Mouse (Mus musculus): ENCODE measurements around the gene Diras2. TPM values are rescaled to one million over a fixed set of nuclear protein-coding genes. Genes with fewer than 3 reads are reported as not detected.

Diras2 gene
- polyA plus RNA-seq, 1 experiment from 2014 or later: 0.18 TPM

DNA sequence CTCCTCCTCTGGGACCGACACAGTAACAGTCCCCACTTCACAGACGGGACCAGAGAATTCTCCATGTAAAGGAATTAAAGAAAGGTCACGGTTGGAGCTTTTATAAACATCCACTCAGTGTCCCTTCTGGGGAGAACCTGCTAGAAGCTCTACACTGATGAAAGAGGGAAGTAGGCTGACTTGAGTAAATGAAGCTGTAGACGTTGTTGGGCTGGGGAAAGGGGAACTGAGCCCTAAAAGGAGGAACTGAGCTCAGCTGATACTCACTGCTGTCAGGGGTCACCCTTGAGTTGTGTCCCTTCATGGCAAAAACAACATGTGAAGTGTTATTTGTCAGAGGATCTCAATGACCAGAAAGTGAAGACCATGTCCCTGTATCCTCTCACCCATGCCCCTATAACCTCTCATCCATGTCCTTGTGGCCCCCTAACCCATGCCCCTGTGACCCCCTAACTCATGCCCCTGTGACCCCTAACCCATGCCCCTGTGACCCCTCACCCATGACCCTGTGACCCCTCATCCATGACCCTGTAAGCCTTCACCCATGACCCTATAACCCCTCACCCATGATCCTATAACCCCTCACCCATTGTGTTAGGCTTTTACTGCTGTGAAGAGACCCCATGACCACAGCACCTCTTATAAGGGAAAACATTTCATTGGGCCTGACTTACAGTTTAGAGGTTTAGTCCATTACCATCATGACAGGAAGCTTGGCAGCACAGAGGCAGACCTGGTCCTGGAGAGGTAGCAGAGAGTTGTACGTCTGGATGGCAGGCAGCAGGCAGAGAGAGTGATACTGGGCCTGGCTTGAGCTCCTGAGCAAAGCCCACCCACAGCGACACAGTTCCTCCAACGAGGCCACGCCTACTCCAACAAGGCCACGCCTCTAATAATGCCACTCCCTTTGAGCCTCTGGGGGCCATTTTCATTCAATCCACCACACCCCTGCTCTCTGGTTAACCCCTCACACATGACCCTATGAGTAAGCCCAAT is 41.7 kb upstream of the Diras2 start:
- no peak for ATAC-seq (ENCODE audit: low FRiP score, low TSS enrichment)
- H3K4me3 ChIP-seq (ENCODE audit: low read length): no peak overlapping the region
- H3K9ac ChIP-seq (ENCODE audit: low read depth, low read length): no peak overlapping the region
- no peaks in the 10 kb centered on the region for H3K9me3 ChIP-seq (ENCODE audit: control insufficient read depth, low read length)
- H3K4me1 ChIP-seq (ENCODE audit: control insufficient read depth, insufficient read depth, low read length): peaks cover 10% of the 10 kb centered on the region
- WGBS: 76% methylated on average over 9 of the region's 9 CpGs
- H3K4me2 ChIP-seq (replicated peaks; ENCODE audit: low read depth, low read length): no peak overlapping the region
- no peaks in the 10 kb centered on the region for H3K36me3 ChIP-seq (ENCODE audit: control insufficient read depth, insufficient read depth, low read length)
- H3K27me3 ChIP-seq (ENCODE audit: control insufficient read depth, insufficient read depth, low read length): no peaks in the 10 kb centered on the region
- H3K27ac ChIP-seq (ENCODE audit: low read depth, low read length): no peak overlapping the region

DNA sequence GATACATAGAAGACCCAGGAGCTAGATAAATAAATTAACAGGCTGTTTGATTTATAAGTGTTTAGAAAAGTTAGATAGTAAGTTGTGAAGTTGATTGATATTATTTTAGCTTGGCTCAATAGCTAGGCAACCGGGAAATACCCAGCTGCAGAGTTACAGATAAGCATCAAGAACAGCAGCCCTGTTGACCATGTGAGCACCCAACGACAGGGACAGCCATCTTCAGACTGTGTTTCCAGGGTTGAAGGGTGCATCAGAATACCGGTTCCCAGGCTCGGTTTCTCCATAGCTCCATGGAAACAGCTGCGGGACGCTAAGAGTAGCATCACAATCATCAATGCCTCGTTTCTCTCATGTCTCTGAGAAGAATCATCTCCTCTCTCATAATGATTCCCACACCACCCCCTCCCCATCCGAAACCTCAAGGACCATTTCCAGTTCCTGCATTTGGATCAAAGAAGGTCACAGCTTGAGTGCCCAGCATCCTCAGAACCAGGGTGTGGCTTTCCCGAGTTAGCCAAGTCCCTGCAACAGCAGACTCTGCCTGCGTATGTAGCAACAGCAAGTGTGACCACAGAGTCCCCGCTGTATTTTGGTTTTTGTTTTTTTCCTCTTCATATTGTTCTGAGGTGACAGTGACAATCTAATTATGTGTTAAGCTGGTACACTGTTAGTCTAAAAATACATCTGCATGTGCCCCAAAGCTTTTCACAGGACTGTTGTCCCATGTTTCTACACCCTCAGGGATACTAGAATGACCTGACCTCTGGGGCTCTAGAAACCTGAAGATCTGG is 40.7 kb upstream of the Diras2 start:
- no peak for ATAC-seq (ENCODE audit: low FRiP score, low TSS enrichment)
- H3K9ac ChIP-seq (ENCODE audit: low read depth, low read length): no peak overlapping the region
- H3K4me2 ChIP-seq (replicated peaks; ENCODE audit: low read depth, low read length): no peak overlapping the region
- H3K9me3 ChIP-seq (ENCODE audit: control insufficient read depth, low read length): no peaks in the 10 kb centered on the region
- H3K4me1 ChIP-seq (ENCODE audit: control insufficient read depth, insufficient read depth, low read length): peaks cover 3% of the 10 kb centered on the region; the same call in 1 of the 2 replicates
- no peaks in the 10 kb centered on the region for H3K27me3 ChIP-seq (ENCODE audit: control insufficient read depth, insufficient read depth, low read length)
- no peak overlapping the region for H3K4me3 ChIP-seq (ENCODE audit: low read length)
- WGBS: 78% methylated on average over 11 of the region's 11 CpGs
- H3K27ac ChIP-seq (ENCODE audit: low read depth, low read length): no peak overlapping the region
- no peaks in the 10 kb centered on the region for H3K36me3 ChIP-seq (ENCODE audit: control insufficient read depth, insufficient read depth, low read length)

DNA sequence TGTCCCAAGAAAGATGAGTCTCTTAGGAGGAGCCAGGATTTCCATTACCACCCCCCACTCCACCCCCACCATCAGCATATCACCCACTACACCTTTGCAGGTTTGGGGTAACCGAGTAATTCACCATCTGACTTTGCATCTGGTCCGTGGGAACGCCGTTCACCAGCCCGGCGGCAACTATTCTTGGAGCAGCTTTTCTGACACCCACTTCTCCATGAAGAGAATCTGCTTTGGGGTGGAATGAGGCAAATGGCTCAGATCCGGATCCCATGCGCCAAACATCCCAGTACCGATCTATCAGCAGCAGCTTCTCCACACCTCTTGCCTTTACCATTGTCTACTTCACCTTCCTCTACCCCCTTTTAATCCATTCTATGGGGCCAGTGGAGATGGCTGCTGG is 39.2 kb upstream of the Diras2 start:
- Histone ChIP-seq H3K4me1 (ENCODE audit: control insufficient read depth, insufficient read depth, low read length) (no peaks in the 10 kb centered on the region), H3K9ac (ENCODE audit: low read depth, low read length) (no peak overlapping the region), H3K27ac (ENCODE audit: low read depth, low read length) (no peak overlapping the region), H3K4me2 (replicated peaks; ENCODE audit: low read depth, low read length) (no peak overlapping the region), H3K27me3 (ENCODE audit: control insufficient read depth, insufficient read depth, low read length) (no peaks in the 10 kb centered on the region), H3K36me3 (ENCODE audit: control insufficient read depth, insufficient read depth, low read length) (no peaks in the 10 kb centered on the region), H3K4me3 (ENCODE audit: low read length) (no peak overlapping the region), H3K9me3 (ENCODE audit: control insufficient read depth, low read length) (no peaks in the 10 kb centered on the region)
- no peak for ATAC-seq (ENCODE audit: low FRiP score, low TSS enrichment)
- 94% methylated on average over 9 of the region's 9 CpGs for WGBS

DNA sequence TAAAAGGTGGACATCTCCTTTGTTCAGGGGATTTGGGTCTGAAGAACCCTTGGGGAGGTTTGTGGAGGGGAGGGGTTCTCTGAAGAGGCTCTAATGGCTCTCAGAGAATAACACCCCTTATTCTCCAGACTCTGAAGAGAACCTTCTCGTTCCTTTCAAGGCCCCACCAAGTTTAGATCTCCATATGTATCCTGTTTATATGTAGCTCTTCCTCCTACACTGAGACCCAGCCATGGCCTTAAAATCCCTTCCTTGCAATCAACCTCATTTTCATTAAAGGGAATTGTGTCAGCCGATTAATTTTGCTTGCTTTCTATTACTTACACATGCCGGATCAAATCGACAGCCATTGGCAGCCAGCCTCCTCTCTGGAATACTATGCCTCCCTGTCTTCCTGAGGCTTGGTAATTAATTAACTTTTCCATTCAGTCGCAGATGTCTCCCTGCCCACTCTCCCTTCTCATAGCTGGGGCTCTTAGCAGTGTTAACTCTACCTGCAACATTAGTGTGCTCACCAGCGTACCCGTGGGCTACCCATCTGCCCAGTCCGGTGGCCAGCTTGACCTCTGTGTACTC is 38.2 kb upstream of the Diras2 start:
- Histone ChIP-seq H3K9me3 (ENCODE audit: control insufficient read depth, low read length) (no peaks in the 10 kb centered on the region), H3K27ac (ENCODE audit: low read depth, low read length) (no peak overlapping the region), H3K4me1 (ENCODE audit: control insufficient read depth, insufficient read depth, low read length) (no peaks in the 10 kb centered on the region), H3K4me3 (ENCODE audit: low read length) (no peak overlapping the region), H3K4me2 (replicated peaks; ENCODE audit: low read depth, low read length) (no peak overlapping the region), H3K27me3 (ENCODE audit: control insufficient read depth, insufficient read depth, low read length) (no peaks in the 10 kb centered on the region), H3K9ac (ENCODE audit: low read depth, low read length) (no peak overlapping the region), H3K36me3 (ENCODE audit: control insufficient read depth, insufficient read depth, low read length) (no peaks in the 10 kb centered on the region)
- 65% methylated on average over 8 of the region's 8 CpGs for WGBS
- no peak for ATAC-seq (ENCODE audit: low FRiP score, low TSS enrichment)

DNA sequence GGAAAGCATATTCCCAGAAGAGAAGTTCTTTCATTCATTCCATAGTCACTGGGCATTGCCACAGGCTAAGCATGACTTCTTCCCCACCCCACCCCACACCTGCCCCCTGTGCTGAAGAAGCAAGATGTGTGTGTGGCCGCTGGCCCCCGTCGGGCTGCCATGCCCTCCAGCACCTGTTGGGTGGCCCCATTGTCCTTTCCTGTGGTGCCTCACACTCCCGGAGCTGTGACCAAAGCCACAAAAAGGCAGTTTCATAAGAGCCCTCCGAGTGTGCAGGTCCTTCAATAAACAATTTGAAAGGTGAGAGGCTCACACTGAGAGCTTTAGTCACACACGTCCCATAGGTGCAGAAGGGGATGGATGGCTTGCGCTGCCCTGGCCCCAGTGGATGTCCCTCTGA is 35.7 kb upstream of the Diras2 start:
- 69% methylated on average over 7 of the region's 7 CpGs for WGBS
- H3K27me3 ChIP-seq (ENCODE audit: control insufficient read depth, insufficient read depth, low read length): no peaks in the 10 kb centered on the region
- H3K4me1 ChIP-seq (ENCODE audit: control insufficient read depth, insufficient read depth, low read length): no peaks in the 10 kb centered on the region
- no peak overlapping the region for H3K9ac ChIP-seq (ENCODE audit: low read depth, low read length)
- H3K27ac ChIP-seq (ENCODE audit: low read depth, low read length): no peak overlapping the region
- no peaks in the 10 kb centered on the region for H3K9me3 ChIP-seq (ENCODE audit: control insufficient read depth, low read length)
- no peak for ATAC-seq (ENCODE audit: low FRiP score, low TSS enrichment)
- no peaks in the 10 kb centered on the region for H3K36me3 ChIP-seq (ENCODE audit: control insufficient read depth, insufficient read depth, low read length)
- H3K4me3 ChIP-seq (ENCODE audit: low read length): no peak overlapping the region
- no peak overlapping the region for H3K4me2 ChIP-seq (replicated peaks; ENCODE audit: low read depth, low read length)

DNA sequence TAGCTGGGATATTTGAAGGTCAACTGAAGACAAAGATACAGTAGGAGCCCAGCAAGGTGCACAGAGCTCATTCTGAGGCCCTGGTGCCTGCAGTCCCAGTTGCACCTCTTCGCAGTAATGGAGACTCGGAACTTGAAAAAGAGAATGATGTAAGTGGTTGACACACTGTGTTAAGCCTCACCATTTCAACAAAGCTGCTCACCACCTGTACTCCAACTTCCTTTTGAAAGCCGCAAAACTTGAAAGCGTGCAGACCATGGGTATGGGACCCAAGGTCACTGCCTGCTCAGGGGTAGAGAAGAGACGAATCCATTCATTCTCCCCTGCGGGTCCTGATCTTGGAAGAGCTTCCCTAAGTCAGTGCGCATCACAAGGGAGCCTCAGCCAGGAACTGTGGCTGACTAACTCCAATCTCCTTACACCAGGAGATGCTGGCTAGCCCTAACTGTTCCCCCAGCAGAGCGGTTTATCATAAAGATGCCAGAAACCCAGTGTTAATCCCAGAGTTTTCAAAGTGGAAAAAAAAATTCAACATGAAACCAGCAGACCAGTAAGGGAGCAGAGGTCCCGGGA is 35.2 kb upstream of the Diras2 start:
- no peak overlapping the region for H3K9ac ChIP-seq (ENCODE audit: low read depth, low read length)
- H3K9me3 ChIP-seq (ENCODE audit: control insufficient read depth, low read length): no peaks in the 10 kb centered on the region
- H3K36me3 ChIP-seq (ENCODE audit: control insufficient read depth, insufficient read depth, low read length): no peaks in the 10 kb centered on the region
- WGBS: 86% methylated on average over 9 of the region's 9 CpGs
- ATAC-seq (ENCODE audit: low FRiP score, low TSS enrichment): no peak
- H3K27me3 ChIP-seq (ENCODE audit: control insufficient read depth, insufficient read depth, low read length): no peaks in the 10 kb centered on the region
- H3K4me1 ChIP-seq (ENCODE audit: control insufficient read depth, insufficient read depth, low read length): no peaks in the 10 kb centered on the region
- no peak overlapping the region for H3K4me2 ChIP-seq (replicated peaks; ENCODE audit: low read depth, low read length)
- no peak overlapping the region for H3K27ac ChIP-seq (ENCODE audit: low read depth, low read length)
- H3K4me3 ChIP-seq (ENCODE audit: low read length): no peak overlapping the region

DNA sequence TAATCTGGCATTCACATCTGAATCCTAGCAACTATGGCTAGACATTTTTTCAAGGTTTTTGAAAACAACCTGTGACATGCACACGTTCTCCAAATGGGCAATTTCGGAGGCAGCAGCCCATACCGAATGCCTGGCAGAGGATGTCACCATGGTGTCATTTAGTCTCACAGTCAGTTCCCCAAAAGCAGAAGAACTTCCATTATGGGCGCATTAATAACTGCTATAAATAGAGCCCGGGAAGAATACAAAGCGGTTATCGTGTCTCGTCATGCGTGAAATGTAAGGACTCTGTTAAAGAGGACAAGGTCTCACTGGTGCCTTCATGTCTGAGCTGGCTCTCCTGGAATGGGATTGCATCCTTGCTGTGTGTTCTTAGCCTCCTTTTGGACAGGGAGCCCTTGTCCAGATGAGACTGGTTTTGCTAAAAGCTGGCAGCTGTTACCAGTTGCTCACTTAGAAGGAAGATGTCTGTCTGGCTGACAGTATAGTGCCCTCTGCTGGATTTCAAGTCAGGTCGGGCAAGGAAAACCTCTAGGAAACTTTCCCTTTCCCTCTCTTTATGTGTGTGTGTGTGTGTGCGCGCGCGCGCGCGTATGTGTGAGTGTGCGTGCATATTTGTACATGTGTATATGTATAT is 34.1 kb upstream of the Diras2 start:
- Histone ChIP-seq H3K4me3 (ENCODE audit: low read length) (no peak overlapping the region), H3K9ac (ENCODE audit: low read depth, low read length) (no peak overlapping the region), H3K27me3 (ENCODE audit: control insufficient read depth, insufficient read depth, low read length) (no peaks in the 10 kb centered on the region), H3K27ac (ENCODE audit: low read depth, low read length) (no peak overlapping the region), H3K36me3 (ENCODE audit: control insufficient read depth, insufficient read depth, low read length) (no peaks in the 10 kb centered on the region), H3K9me3 (ENCODE audit: control insufficient read depth, low read length) (no peaks in the 10 kb centered on the region), H3K4me2 (replicated peaks; ENCODE audit: low read depth, low read length) (no peak overlapping the region), H3K4me1 (ENCODE audit: control insufficient read depth, insufficient read depth, low read length) (no peaks in the 10 kb centered on the region)
- 88% methylated on average over 18 of the region's 18 CpGs for WGBS
- no peak for ATAC-seq (ENCODE audit: low FRiP score, low TSS enrichment)

DNA sequence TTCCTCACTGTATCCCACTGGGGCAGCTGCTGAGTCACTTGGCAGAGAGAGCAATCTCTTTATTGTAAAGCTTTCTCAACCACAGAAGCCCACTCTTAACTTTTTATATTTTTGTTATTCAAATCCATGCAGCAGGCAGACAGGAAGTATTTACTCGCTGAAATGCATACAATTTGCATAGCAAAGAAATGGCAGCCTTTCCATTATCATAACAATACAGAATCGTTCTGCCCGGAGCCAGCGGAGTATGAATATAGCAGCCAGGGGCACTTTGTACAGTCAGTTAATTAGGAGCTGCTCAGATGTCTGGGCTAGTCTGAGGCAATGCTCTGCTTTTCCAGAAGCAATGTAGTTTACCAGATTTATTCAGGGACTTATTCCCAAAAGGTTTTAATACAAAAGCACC is 31.1 kb upstream of the Diras2 start:
- Histone ChIP-seq H3K27me3 (ENCODE audit: control insufficient read depth, insufficient read depth, low read length) (no peaks in the 10 kb centered on the region), H3K9ac (ENCODE audit: low read depth, low read length) (no peak overlapping the region), H3K27ac (ENCODE audit: low read depth, low read length) (no peak overlapping the region), H3K4me3 (ENCODE audit: low read length) (no peak overlapping the region), H3K9me3 (ENCODE audit: control insufficient read depth, low read length) (no peaks in the 10 kb centered on the region), H3K4me2 (replicated peaks; ENCODE audit: low read depth, low read length) (no peak overlapping the region), H3K36me3 (ENCODE audit: control insufficient read depth, insufficient read depth, low read length) (no peaks in the 10 kb centered on the region), H3K4me1 (ENCODE audit: control insufficient read depth, insufficient read depth, low read length) (no peaks in the 10 kb centered on the region)
- 38% methylated on average over 4 of the region's 4 CpGs for WGBS
- no peak for ATAC-seq (ENCODE audit: low FRiP score, low TSS enrichment)
